Mouse (Mus musculus): ENCODE measurements around the gene Ube2a.

GRCm38 (mm10) chrX:36873765-36874164 is at the start of gene Ube2a, which contains the start of gene C330007P06Rik:
- TF ChIP-seq CTCF (conservative IDR thresholded peaks at IDR 0.05 in 1 of 2, IDR thresholded peaks at IDR 0.05 in 1 of 2; ENCODE audit: low read depth in 2 of 2, low read length in 2 of 2) (no peak), NELFE (IDR thresholded peaks at IDR 0.05; ENCODE audit: low read depth, low read length) (no peak), EP300 (IDR thresholded peaks at IDR 0.05; ENCODE audit: low read length) (no peak), POLR2A (IDR thresholded peaks at IDR 0.05; ENCODE audit: low read depth, low read length) (no peak), MAFK (IDR thresholded peaks at IDR 0.05; ENCODE audit: insufficient replicate concordance, low read length) (no peak), ZC3H11A (IDR thresholded peaks at IDR 0.05; ENCODE audit: low read depth, low read length) (no peak), NRF1 (IDR thresholded peaks at IDR 0.05; ENCODE audit: low read depth, low read length) (no peak), CHD2 (IDR thresholded peaks at IDR 0.05; ENCODE audit: low read length) (no peak), UBTF (IDR thresholded peaks at IDR 0.05; ENCODE audit: low read depth, low read length) (no peak), ZKSCAN1 (IDR thresholded peaks at IDR 0.05; ENCODE audit: borderline replicate concordance, low read depth, low read length) (no peak), MAX (IDR thresholded peaks at IDR 0.05; ENCODE audit: low read length) (no peak), MAZ (IDR thresholded peaks at IDR 0.05; ENCODE audit: low read depth, low read length) (no peak)
